Mouse (Mus musculus): ENCODE data around the gene Shld2.
"Not testable (repeated sequence)": the region's sequence is repeated elsewhere in the genome, so short reads cannot be mapped to it uniquely, and the experiment has no call there.

Shld2 gene

GRCm38 (mm10) chr14:34281736-34282269 is 28.5 kb downstream of the Shld2 start:
- ATAC-seq (ENCODE audit: low TSS enrichment), result no peak

- ATAC-seq (ENCODE audit: low TSS enrichment), result no peak
Measured at GRCm38 (mm10) chr14:34280798-34281197, 29.5 kb downstream of the Shld2 start.

- no peak for ATAC-seq (ENCODE audit: low TSS enrichment)
Measured at GRCm38 (mm10) chr14:34279726-34280125, 30.6 kb downstream of the Shld2 start.

GRCm38 (mm10) chr14:34275225-34275624 is 35.1 kb downstream of the Shld2 start:
- no peak for ATAC-seq (ENCODE audit: low TSS enrichment)

GRCm38 (mm10) chr14:34274141-34274540 is 36.2 kb downstream of the Shld2 start:
- no peak for ATAC-seq (ENCODE audit: low TSS enrichment)

- ATAC-seq (ENCODE audit: low TSS enrichment), result no peak
Measured at GRCm38 (mm10) chr14:34273280-34273679, 37.0 kb downstream of the Shld2 start.

- no peak for ATAC-seq (ENCODE audit: low TSS enrichment)
Measured at GRCm38 (mm10) chr14:34268046-34268445, 42.2 kb downstream of the Shld2 start.

- ATAC-seq (ENCODE audit: low TSS enrichment), result not testable (repeated sequence)
Measured at GRCm38 (mm10) chr14:34258525-34258924, 51.8 kb downstream of the Shld2 start.

- no peak for ATAC-seq (ENCODE audit: low TSS enrichment)
Measured at GRCm38 (mm10) chr14:34253261-34253660, 57.0 kb downstream of the Shld2 start.

GRCm38 (mm10) chr14:34252470-34253145 is 57.7 kb downstream of the Shld2 start:
- no peak for ATAC-seq (ENCODE audit: low TSS enrichment)

- no peak for ATAC-seq (ENCODE audit: low TSS enrichment)
Measured at GRCm38 (mm10) chr14:34240676-34241075, 69.6 kb downstream of the Shld2 start.

- ATAC-seq (ENCODE audit: low TSS enrichment), result no peak
Measured at GRCm38 (mm10) chr14:34240263-34240662, 70.0 kb downstream of the Shld2 start.

GRCm38 (mm10) chr14:34234630-34235380 is 75.5 kb downstream of the Shld2 start:
- peak; percentile 95 for ATAC-seq (ENCODE audit: low TSS enrichment)

- ATAC-seq (ENCODE audit: low TSS enrichment), result no peak
Measured at GRCm38 (mm10) chr14:34233846-34234245, 76.4 kb downstream of the Shld2 start.

- no peak for ATAC-seq (ENCODE audit: low TSS enrichment)
Measured at GRCm38 (mm10) chr14:34232866-34233680, 77.2 kb downstream of the Shld2 start.

- ATAC-seq (ENCODE audit: low TSS enrichment), result no peak
Measured at GRCm38 (mm10) chr14:34232340-34232739, 78.0 kb downstream of the Shld2 start.

GRCm38 (mm10) chr14:34228830-34229506 is 81.3 kb downstream of the Shld2 start:
- no peak for ATAC-seq (ENCODE audit: low TSS enrichment)

GRCm38 (mm10) chr14:34227981-34228380 is 82.3 kb downstream of the Shld2 start:
- no peak for ATAC-seq (ENCODE audit: low TSS enrichment)

- ATAC-seq (ENCODE audit: low TSS enrichment), result no peak
Measured at GRCm38 (mm10) chr14:34226566-34226965, 83.7 kb downstream of the Shld2 start.

GRCm38 (mm10) chr14:34225986-34226385 is 84.3 kb downstream of the Shld2 start:
- no peak for ATAC-seq (ENCODE audit: low TSS enrichment)

GRCm38 (mm10) chr14:34223362-34223898 is 86.9 kb downstream of the Shld2 start:
- no peak for ATAC-seq (ENCODE audit: low TSS enrichment)

Data from frontal cortex, adult (tissue).